Mouse (Mus musculus): ENCODE results near the gene Pomgnt2. TPM values are rescaled to one million over a fixed set of nuclear protein-coding genes. Genes with fewer than 3 reads are reported as not detected.
"Not testable (repeated sequence)": the region's sequence is repeated elsewhere in the genome, so short reads cannot be mapped to it uniquely, and the experiment has no call there.

Gene Pomgnt2
- polyA plus RNA-seq, 1 experiment, result 4.0 TPM

DNA sequence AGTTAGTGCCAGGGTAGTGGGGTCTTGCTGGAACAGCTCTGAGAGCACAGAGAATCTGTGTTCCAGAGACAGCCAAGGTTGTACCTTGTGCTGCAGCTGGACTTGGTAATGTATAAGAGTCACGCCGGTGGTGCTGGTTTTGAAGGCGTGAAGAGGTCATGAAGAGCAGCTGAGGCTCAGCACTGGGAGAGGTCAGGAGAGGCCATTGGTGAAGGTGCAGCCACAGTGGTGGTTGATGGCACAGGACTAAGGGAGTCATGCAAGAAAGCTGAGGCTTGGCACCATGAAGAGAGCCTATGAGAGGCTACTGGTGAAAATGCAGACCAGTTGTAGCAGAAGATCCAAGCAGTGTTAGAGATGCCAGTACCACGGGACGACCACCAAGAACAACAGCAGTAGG lies 24.7 kb upstream of the Pomgnt2 start:
- H3K4me1 ChIP-seq (ENCODE audit: control insufficient read depth, insufficient read depth, insufficient read length, low read length), result peaks cover 49% of the 10 kb centered on the region
- no peak overlapping the region for H3K4me3 ChIP-seq (ENCODE audit: insufficient read depth, low read depth, low read length)
- H3K27ac ChIP-seq (replicated peaks; ENCODE audit: low read depth, low read length), result peak overlapping the region; percentile 100

DNA sequence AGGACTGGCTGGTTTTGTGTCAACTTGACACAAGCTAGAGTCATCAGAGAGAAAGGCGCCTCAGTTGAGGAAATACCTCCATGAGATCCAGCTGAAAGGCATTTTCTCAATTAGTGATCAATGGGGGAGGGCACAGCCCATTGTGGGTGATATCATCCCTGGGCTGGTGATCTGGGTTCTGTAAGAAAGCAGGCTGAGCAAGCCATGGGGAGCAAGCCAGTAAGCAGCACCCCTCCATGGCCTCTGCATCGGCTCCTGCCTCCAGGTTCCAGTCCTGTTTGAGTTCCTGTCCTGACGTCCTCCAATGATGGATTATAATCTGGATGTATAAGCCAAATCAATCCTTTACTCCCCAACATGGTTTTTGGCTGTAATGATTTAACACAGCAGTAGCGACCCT lies 24.3 kb upstream of the Pomgnt2 start:
- not testable (repeated sequence) for H3K4me3 ChIP-seq (ENCODE audit: insufficient read depth, low read depth, low read length)
- Histone ChIP-seq H3K4me1 (ENCODE audit: control insufficient read depth, insufficient read depth, insufficient read length, low read length) (peaks cover 46% of the 10 kb centered on the region), H3K27ac (replicated peaks; ENCODE audit: low read depth, low read length) (peak overlapping the region; percentile 100)

DNA sequence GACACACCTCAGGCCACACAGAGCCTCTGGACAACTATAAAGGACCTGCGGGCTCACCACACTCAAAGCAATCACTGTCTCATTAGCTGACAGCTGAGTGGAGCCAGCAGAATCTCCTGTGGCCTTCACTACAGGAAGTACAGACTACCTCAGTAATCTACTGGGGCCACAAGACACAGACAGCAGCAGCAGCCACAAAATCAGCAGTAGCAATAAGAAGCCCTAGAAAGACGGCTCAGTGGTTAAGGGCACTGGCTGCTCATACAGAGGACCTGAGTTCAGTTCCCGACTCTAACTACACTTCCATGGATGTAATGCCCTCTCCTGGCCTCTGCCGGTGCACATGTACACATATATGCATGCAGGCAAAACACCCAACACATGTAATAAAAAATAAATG lies 23.4 kb upstream of the Pomgnt2 start:
- Histone ChIP-seq H3K4me1 (ENCODE audit: control insufficient read depth, insufficient read depth, insufficient read length, low read length) (peaks cover 37% of the 10 kb centered on the region), H3K27ac (replicated peaks; ENCODE audit: low read depth, low read length) (peak overlapping the region; percentile 81), H3K4me3 (ENCODE audit: insufficient read depth, low read depth, low read length) (no peak overlapping the region)

DNA sequence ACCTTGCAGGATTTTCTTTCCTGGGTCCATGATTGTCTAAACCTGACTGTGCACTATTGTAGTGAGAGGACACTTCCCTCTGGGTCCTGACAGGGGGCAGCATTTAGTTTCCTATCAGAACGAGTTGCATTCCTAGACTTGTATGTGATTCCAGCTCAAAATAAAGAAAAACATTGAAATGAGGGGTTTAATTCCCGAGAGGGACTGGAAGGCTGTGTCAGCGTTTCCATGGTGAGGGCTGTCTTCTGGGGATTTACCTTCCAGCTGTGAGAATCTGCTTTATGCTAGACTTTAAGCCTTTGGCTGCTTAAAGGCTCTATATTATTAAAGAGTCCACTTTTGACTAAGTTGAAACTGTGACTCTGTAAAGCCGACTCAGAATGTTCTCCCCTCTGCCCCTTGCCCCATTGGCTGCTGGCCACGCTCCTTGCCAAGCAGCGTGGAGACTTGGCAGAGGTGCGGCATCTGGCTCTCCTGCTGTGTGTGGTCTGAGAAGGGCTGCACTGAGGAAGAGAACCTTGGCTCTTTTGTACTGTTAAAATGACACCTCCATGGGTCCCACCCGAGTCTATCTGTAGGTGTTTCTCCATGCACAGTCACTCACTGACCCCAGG lies 22.0 kb upstream of the Pomgnt2 start:
- Histone ChIP-seq H3K27ac (replicated peaks; ENCODE audit: low read depth, low read length) (peak overlapping the region; percentile 89), H3K4me3 (ENCODE audit: insufficient read depth, low read depth, low read length) (peak overlapping the region; percentile 8; the same call in 1 of the 2 replicates), H3K4me1 (ENCODE audit: control insufficient read depth, insufficient read depth, insufficient read length, low read length) (peaks cover 30% of the 10 kb centered on the region)

- no peak overlapping the region for H3K4me3 ChIP-seq (ENCODE audit: insufficient read depth, low read depth, low read length)
- H3K27ac ChIP-seq (replicated peaks; ENCODE audit: low read depth, low read length), result no peak overlapping the region
- H3K4me1 ChIP-seq (ENCODE audit: control insufficient read depth, insufficient read depth, insufficient read length, low read length), result peaks cover 22% of the 10 kb centered on the region
These were observed 21.2 kb upstream of the Pomgnt2 start for GRCm38 (mm10) chr9:122018079-122018478.

GRCm38 (mm10) chr9:122014241-122014667 lies 17.3 kb upstream of the Pomgnt2 start:
- H3K4me1 ChIP-seq (ENCODE audit: control insufficient read depth, insufficient read depth, insufficient read length, low read length), result peaks cover 4% of the 10 kb centered on the region
- H3K4me3 ChIP-seq (ENCODE audit: insufficient read depth, low read depth, low read length), result no peak overlapping the region
- H3K27ac ChIP-seq (replicated peaks; ENCODE audit: low read depth, low read length), result no peak overlapping the region

DNA sequence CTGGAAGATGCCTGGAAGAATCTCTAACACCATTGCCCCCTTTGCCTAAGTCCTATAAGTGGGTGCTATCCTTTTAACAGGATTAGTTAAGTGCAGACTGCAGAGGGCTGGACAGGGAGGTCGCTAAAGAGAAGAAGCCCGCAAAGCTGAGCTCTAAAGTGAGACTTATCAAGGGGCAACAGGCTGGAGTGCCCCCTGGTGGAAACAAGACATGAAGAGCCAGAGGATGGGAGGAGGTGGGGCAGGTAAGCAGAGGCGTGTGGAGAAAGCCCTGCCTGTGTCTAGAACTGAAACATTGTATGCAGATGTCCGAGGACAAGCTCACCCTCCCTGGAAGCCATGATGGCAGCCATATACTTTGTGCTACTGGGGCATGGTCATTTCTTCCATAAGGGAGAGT lies 16.7 kb upstream of the Pomgnt2 start:
- no peak overlapping the region for H3K27ac ChIP-seq (replicated peaks; ENCODE audit: low read depth, low read length)
- H3K4me1 ChIP-seq (ENCODE audit: control insufficient read depth, insufficient read depth, insufficient read length, low read length), result no peaks in the 10 kb centered on the region
- no peak overlapping the region for H3K4me3 ChIP-seq (ENCODE audit: insufficient read depth, low read depth, low read length)

GRCm38 (mm10) chr9:122012816-122013215 lies 15.9 kb upstream of the Pomgnt2 start:
- Histone ChIP-seq H3K4me1 (ENCODE audit: control insufficient read depth, insufficient read depth, insufficient read length, low read length) (no peaks in the 10 kb centered on the region), H3K4me3 (ENCODE audit: insufficient read depth, low read depth, low read length) (no peak overlapping the region), H3K27ac (replicated peaks; ENCODE audit: low read depth, low read length) (no peak overlapping the region)

GRCm38 (mm10) chr9:122010751-122011150 lies 13.8 kb upstream of the Pomgnt2 start:
- Histone ChIP-seq H3K4me3 (ENCODE audit: insufficient read depth, low read depth, low read length) (no peak overlapping the region), H3K27ac (replicated peaks; ENCODE audit: low read depth, low read length) (no peak overlapping the region), H3K4me1 (ENCODE audit: control insufficient read depth, insufficient read depth, insufficient read length, low read length) (no peaks in the 10 kb centered on the region)

DNA sequence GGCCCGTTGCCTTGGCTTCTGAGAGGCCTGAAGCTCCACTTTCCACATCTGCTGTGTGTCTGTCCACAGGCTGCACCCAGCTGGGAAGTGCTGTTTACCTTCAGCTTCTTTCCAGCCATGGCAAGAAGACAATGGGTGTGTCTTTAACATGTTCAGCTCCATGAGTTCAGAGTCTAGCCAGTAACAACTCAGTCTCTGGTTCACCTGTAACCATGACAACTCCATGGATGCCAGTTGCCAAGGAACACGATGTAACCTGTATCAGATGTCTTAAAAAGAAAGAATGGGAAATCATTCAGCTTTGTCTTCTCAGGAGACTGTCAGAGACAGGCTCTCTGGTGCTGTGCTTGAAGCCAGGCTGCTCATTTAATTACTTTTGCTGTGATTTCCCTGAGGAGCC lies 12.0 kb upstream of the Pomgnt2 start:
- Histone ChIP-seq H3K27ac (replicated peaks; ENCODE audit: low read depth, low read length) (no peak overlapping the region), H3K4me3 (ENCODE audit: insufficient read depth, low read depth, low read length) (no peak overlapping the region), H3K4me1 (ENCODE audit: control insufficient read depth, insufficient read depth, insufficient read length, low read length) (no peaks in the 10 kb centered on the region)

GRCm38 (mm10) chr9:122006609-122007008 lies 9.7 kb upstream of the Pomgnt2 start:
- no peak overlapping the region for H3K4me3 ChIP-seq (ENCODE audit: insufficient read depth, low read depth, low read length)
- no peak overlapping the region for H3K27ac ChIP-seq (replicated peaks; ENCODE audit: low read depth, low read length)
- no peaks in the 10 kb centered on the region for H3K4me1 ChIP-seq (ENCODE audit: control insufficient read depth, insufficient read depth, insufficient read length, low read length)

DNA sequence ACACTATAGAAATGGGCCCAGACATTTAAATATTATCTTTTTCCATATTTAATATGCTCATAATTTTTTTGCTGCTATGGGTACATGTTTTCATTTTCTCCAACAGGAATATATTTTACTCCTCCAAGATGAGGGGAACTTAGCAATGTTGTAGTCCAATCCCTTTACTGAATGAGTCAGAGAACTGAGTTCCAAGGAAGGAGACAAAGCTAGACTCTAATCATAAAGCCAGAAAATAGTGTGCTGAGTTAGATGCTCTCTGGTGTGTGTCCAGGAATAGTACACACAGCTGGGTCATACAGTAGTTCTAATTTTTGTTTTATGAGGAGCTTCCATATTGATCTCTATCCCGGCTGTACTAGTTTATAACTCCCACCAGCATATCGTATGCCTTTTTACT lies 9.3 kb upstream of the Pomgnt2 start:
- H3K4me1 ChIP-seq (ENCODE audit: control insufficient read depth, insufficient read depth, insufficient read length, low read length), result no peaks in the 10 kb centered on the region
- H3K4me3 ChIP-seq (ENCODE audit: insufficient read depth, low read depth, low read length), result no peak overlapping the region
- H3K27ac ChIP-seq (replicated peaks; ENCODE audit: low read depth, low read length), result no peak overlapping the region

- Histone ChIP-seq H3K4me1 (ENCODE audit: control insufficient read depth, insufficient read depth, insufficient read length, low read length) (peaks cover 4% of the 10 kb centered on the region), H3K4me3 (ENCODE audit: insufficient read depth, low read depth, low read length) (no peak overlapping the region), H3K27ac (replicated peaks; ENCODE audit: low read depth, low read length) (no peak overlapping the region)
These were observed 1.1 kb upstream of the Pomgnt2 start for GRCm38 (mm10) chr9:121997978-121998377.

GRCm38 (mm10) chr9:121995508-121996131 lies 1.3 kb downstream of the Pomgnt2 start:
- peak overlapping the region; percentile 90 for H3K4me3 ChIP-seq (ENCODE audit: insufficient read depth, low read depth, low read length)
- no peak overlapping the region for H3K27ac ChIP-seq (replicated peaks; ENCODE audit: low read depth, low read length)
- H3K4me1 ChIP-seq (ENCODE audit: control insufficient read depth, insufficient read depth, insufficient read length, low read length), result peaks cover 4% of the 10 kb centered on the region

DNA sequence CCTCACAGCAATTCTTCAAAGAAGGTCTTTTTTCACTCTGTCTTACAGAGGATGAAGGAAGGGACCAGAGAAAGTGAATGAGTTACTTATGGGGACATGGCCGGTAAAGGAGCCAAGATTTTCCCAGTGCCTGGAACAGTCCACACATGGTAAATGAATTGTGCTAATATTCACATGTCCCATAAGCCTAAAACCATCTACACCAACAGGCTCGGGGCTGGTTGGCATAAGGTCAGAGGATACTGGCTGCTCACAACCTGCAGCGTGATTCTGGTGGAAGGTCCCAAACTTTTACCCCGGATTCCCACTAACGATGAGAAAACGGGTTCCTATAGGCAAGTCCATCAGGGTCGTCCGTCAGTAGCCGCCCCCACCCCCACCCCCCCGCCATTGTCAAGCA lies 1.8 kb downstream of the Pomgnt2 start:
- H3K27ac ChIP-seq (replicated peaks; ENCODE audit: low read depth, low read length), result no peak overlapping the region
- H3K4me3 ChIP-seq (ENCODE audit: insufficient read depth, low read depth, low read length), result peak overlapping the region; percentile 90
- H3K4me1 ChIP-seq (ENCODE audit: control insufficient read depth, insufficient read depth, insufficient read length, low read length), result peaks cover 4% of the 10 kb centered on the region

DNA sequence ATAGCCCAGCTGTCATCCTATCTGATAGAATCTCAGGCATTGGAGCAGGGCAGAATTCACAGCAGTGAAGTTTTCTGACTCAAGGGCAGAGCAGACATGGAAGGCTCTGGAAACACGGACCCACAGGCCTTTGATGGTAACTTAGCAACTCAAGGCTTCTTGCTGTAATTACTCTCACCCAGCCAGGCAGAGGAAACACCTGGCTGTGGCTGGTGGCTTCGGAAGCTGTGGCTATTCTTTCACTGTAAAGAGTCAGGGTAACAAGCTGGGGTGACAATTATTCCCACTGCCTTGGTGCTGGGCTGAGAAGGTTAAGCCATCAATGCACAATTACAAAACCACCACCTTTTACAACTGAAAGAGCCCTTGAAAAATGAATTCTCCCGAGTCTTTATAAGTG lies 3.9 kb downstream of the Pomgnt2 start:
- H3K4me1 ChIP-seq (ENCODE audit: control insufficient read depth, insufficient read depth, insufficient read length, low read length), result peaks cover 4% of the 10 kb centered on the region
- H3K4me3 ChIP-seq (ENCODE audit: insufficient read depth, low read depth, low read length), result no peak overlapping the region
- no peak overlapping the region for H3K27ac ChIP-seq (replicated peaks; ENCODE audit: low read depth, low read length)
